Mouse (Mus musculus): ENCODE results near the gene Flywch1. TPM values are rescaled to one million over a fixed set of nuclear protein-coding genes. Genes with fewer than 3 reads are reported as not detected.

Flywch1 gene
- polyA plus RNA-seq, 1 experiment from 2014 or later, result 48.9 TPM

GRCm38 (mm10) chr17:23725477-23725876, 45.9 kb downstream of the Flywch1 start:
- 56% methylated on average over 4 of the region's 4 CpGs for WGBS
- H3K4me3 ChIP-seq (replicated peaks), result peak overlapping the region; percentile 97
- H3K36me3 ChIP-seq, result no peaks in the 10 kb centered on the region
- H3K27ac ChIP-seq, result peak overlapping the region; percentile 93
- H3K4me2 ChIP-seq, result peak overlapping the region; percentile 65
- H3K9ac ChIP-seq, result no peak overlapping the region
- no peak for ATAC-seq (ENCODE audit: insufficient read depth, low FRiP score, low read depth)
- 0 out of 2 replicates have a peak, but pooled peaks cover 3% of the 10 kb centered on the region for H3K4me1 ChIP-seq
- no peaks in the 10 kb centered on the region for H3K9me3 ChIP-seq
- no peaks in the 10 kb centered on the region for H3K27me3 ChIP-seq (replicated peaks)

DNA sequence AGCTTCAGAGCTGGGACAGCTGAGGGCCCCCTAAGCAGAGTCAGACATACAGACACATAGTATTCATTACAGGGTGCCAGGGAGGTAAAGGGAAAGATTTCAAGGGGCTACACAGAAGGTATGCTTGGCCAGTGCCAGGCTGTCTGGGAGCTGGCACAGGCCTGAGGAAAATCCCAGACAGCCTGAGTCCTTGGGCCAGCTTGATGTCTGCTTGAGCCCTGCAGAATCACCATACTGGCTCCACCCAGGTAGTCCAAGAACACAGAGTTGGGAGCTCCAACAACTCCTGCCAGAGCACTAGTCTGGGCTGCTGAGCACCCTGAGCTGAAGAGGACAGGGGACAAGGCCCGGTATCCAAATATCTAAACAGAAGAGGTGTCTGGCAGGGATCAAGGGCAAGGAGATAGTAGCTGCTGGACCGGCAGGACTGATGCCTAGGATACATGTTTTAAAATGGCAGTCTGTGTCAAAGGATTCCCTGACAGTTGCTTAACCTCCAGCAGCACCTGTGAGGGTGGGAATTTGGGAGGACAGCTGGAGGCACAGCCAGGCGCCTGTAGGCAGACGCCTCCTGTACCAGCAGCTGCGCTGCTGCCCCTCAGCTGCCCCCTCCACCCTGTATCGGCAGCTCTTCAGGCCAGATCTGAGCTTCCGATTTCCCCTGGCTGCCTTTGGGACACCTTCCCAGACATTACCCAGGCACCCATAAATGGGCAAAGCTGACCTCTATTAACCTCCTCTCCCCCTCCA, 48.9 kb downstream of the Flywch1 start, which contains the start of gene 1520401A03Rik:
1520401A03Rik (minus strand) TSS at position 408 of the 750 bp plus-strand sequence.
- Histone ChIP-seq H3K4me3 (replicated peaks) (no peak within 1 kb of the TSS), H3K36me3 (no peaks in the 10 kb centered on the region), H3K27me3 (replicated peaks) (no peaks in the 10 kb centered on the region), H3K9ac (no peak within 1 kb of the TSS), H3K27ac (no peak within 1 kb of the TSS), H3K4me1 (0 out of 2 replicates have a peak, but pooled peaks cover 3% of the 10 kb centered on the region), H3K4me2 (no peak within 1 kb of the TSS), H3K9me3 (no peaks in the 10 kb centered on the region)
- no peak for ATAC-seq (ENCODE audit: insufficient read depth, low FRiP score, low read depth)
- WGBS, result 60% methylated on average over 7 of the region's 7 CpGs

GRCm38 (mm10) chr17:23721886-23722285, 49.5 kb downstream of the Flywch1 start:
- Histone ChIP-seq H3K4me1 (0 out of 2 replicates have a peak, but pooled peaks cover 1% of the 10 kb centered on the region), H3K36me3 (no peaks in the 10 kb centered on the region), H3K4me3 (replicated peaks) (no peak overlapping the region), H3K27me3 (replicated peaks) (no peaks in the 10 kb centered on the region), H3K9me3 (no peaks in the 10 kb centered on the region), H3K27ac (no peak overlapping the region), H3K4me2 (no peak overlapping the region), H3K9ac (no peak overlapping the region)
- 78% methylated on average over 2 of the region's 2 CpGs for WGBS
- ATAC-seq (ENCODE audit: insufficient read depth, low FRiP score, low read depth), result no peak

- no peak for ATAC-seq (ENCODE audit: insufficient read depth, low FRiP score, low read depth)
- Histone ChIP-seq H3K27ac (no peak overlapping the region), H3K36me3 (no peaks in the 10 kb centered on the region), H3K9me3 (no peaks in the 10 kb centered on the region), H3K4me2 (no peak overlapping the region), H3K9ac (no peak overlapping the region), H3K4me3 (replicated peaks) (no peak overlapping the region), H3K27me3 (replicated peaks) (no peaks in the 10 kb centered on the region), H3K4me1 (no peaks in the 10 kb centered on the region)
- 11% methylated on average over 1 of the region's 1 CpGs for WGBS
These were observed 51.9 kb downstream of the Flywch1 start for GRCm38 (mm10) chr17:23719455-23719854.

GRCm38 (mm10) chr17:23717003-23717402, 54.4 kb downstream of the Flywch1 start:
- Histone ChIP-seq H3K4me3 (replicated peaks) (no peak overlapping the region), H3K27me3 (replicated peaks) (no peaks in the 10 kb centered on the region), H3K9me3 (no peaks in the 10 kb centered on the region), H3K4me2 (no peak overlapping the region), H3K27ac (no peak overlapping the region), H3K4me1 (no peaks in the 10 kb centered on the region), H3K9ac (no peak overlapping the region), H3K36me3 (no peaks in the 10 kb centered on the region)
- 61% methylated on average over 2 of the region's 2 CpGs for WGBS
- ATAC-seq (ENCODE audit: insufficient read depth, low FRiP score, low read depth), result no peak

- Histone ChIP-seq H3K9me3 (no peaks in the 10 kb centered on the region), H3K36me3 (no peaks in the 10 kb centered on the region), H3K9ac (no peak overlapping the region), H3K4me3 (replicated peaks) (no peak overlapping the region), H3K27me3 (replicated peaks) (no peaks in the 10 kb centered on the region), H3K27ac (no peak overlapping the region), H3K4me1 (no peaks in the 10 kb centered on the region), H3K4me2 (no peak overlapping the region)
- WGBS, result 3% methylated on average over 3 of the region's 3 CpGs
- ATAC-seq (ENCODE audit: insufficient read depth, low FRiP score, low read depth), result 0 out of 2 replicates have a peak, but pooled peaks have one; percentile 58
These were observed 65.2 kb downstream of the Flywch1 start for GRCm38 (mm10) chr17:23706212-23706611.

- Histone ChIP-seq H3K9me3 (no peaks in the 10 kb centered on the region), H3K27ac (no peak overlapping the region), H3K27me3 (replicated peaks) (peaks cover 4% of the 10 kb centered on the region; the same call in 1 of the 2 replicates), H3K4me1 (no peaks in the 10 kb centered on the region), H3K4me3 (replicated peaks) (no peak overlapping the region), H3K9ac (no peak overlapping the region), H3K4me2 (no peak overlapping the region), H3K36me3 (no peaks in the 10 kb centered on the region)
- WGBS, result 76% methylated on average over 7 of the region's 7 CpGs
- ATAC-seq (ENCODE audit: insufficient read depth, low FRiP score, low read depth), result no peak
These were observed 65.8 kb downstream of the Flywch1 start for GRCm38 (mm10) chr17:23705525-23706104.

DNA sequence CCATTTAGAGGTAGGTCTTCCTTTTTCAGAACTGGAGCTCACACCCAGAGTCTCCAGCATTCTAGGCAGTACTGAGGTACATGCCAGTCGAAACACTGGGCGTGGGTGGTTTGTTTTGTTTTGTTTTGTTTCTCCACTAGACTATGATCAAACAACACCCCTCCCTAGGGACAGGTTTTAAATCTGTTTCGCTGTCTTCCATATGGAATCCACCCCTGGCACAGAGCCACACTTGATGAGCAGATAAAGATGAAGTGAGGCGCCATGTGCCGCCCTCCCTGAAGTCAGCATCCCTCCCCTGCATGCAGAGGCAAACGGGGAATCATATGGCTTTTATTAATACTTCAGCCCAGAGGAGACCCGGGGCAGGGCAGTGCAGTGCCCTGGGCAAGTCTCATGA, 66.7 kb downstream of the Flywch1 start:
- Histone ChIP-seq H3K27me3 (replicated peaks) (peaks cover 8% of the 10 kb centered on the region), H3K9ac (no peak overlapping the region), H3K27ac (no peak overlapping the region), H3K9me3 (no peaks in the 10 kb centered on the region), H3K36me3 (no peaks in the 10 kb centered on the region), H3K4me3 (replicated peaks) (no peak overlapping the region), H3K4me1 (0 out of 2 replicates have a peak, but pooled peaks cover 3% of the 10 kb centered on the region), H3K4me2 (no peak overlapping the region)
- ATAC-seq (ENCODE audit: insufficient read depth, low FRiP score, low read depth), result no peak
- WGBS, result 49% methylated on average over 7 of the region's 7 CpGs

DNA sequence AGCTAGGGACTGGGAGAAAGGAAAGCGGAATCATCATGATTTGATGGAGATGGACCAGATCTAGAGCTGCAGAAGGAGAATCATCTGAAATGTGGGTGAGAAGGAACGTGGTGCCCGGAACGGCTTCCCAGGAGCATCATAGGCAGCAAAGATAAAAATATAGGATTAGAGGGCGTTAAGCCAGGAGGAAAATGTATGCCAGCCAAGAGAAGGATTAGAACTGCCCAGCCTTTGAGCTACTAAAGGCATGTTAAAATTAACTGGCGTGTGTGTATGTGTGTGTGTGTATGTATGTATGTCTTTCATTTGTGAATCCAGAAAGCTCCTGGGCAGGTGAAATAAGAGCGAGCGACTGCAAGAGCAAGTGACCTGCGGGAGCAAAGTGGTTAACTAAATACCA, 68.1 kb downstream of the Flywch1 start:
- H3K4me3 ChIP-seq (replicated peaks), result no peak overlapping the region
- peaks cover 8% of the 10 kb centered on the region; the same call in 1 of the 2 replicates for H3K4me1 ChIP-seq
- no peaks in the 10 kb centered on the region for H3K9me3 ChIP-seq
- H3K9ac ChIP-seq, result no peak overlapping the region
- H3K36me3 ChIP-seq, result no peaks in the 10 kb centered on the region
- H3K27me3 ChIP-seq (replicated peaks), result peaks cover 16% of the 10 kb centered on the region
- WGBS, result 83% methylated on average over 9 of the region's 9 CpGs
- no peak overlapping the region for H3K4me2 ChIP-seq
- H3K27ac ChIP-seq, result no peak overlapping the region
- ATAC-seq (ENCODE audit: insufficient read depth, low FRiP score, low read depth), result no peak

Other genes with a start within 250 kb of the Flywch1 start
- gene Zfp213, start 207.4 kb downstream of the Flywch1 start, polyA plus RNA-seq (2015; fragmentation: Nextera tagmentation; extraction: Ambion mirVana), result 16.1 and 18.8 TPM in 2 replicates
- 10.3 and 12.7 TPM in 2 replicates for gene Zfp13, start 172.1 kb downstream of the Flywch1 start, polyA plus RNA-seq (2015; fragmentation: Nextera tagmentation; extraction: Ambion mirVana)
- 0.12 and 0.18 TPM in 2 replicates for gene Zscan10, start 170.7 kb downstream of the Flywch1 start, polyA plus RNA-seq (2015; fragmentation: Nextera tagmentation; extraction: Ambion mirVana)
- 0.66 and 0.78 TPM in 2 replicates for gene Mmp25, start 126.3 kb downstream of the Flywch1 start, polyA plus RNA-seq (2015; fragmentation: Nextera tagmentation; extraction: Ambion mirVana)
- 9.9 and 12.2 TPM in 2 replicates for gene Bicdl2, start 111.1 kb downstream of the Flywch1 start, polyA plus RNA-seq (2015; fragmentation: Nextera tagmentation; extraction: Ambion mirVana)
- 73.7 and 84.8 TPM in 2 replicates for gene Hcfc1r1, start 98.0 kb downstream of the Flywch1 start, polyA plus RNA-seq (2015; fragmentation: Nextera tagmentation; extraction: Ambion mirVana)
- gene Thoc6, start 97.7 kb downstream of the Flywch1 start, polyA plus RNA-seq (2015; fragmentation: Nextera tagmentation; extraction: Ambion mirVana), result 37.8 and 39.9 TPM in 2 replicates
- 23.8 and 25.4 TPM in 2 replicates for gene Tnfrsf12a, start 94.1 kb downstream of the Flywch1 start, polyA plus RNA-seq (2015; fragmentation: Nextera tagmentation; extraction: Ambion mirVana)
- 92.7 and 122 TPM in 2 replicates for gene Cldn6, start 92.4 kb downstream of the Flywch1 start, polyA plus RNA-seq (2015; fragmentation: Nextera tagmentation; extraction: Ambion mirVana)
- gene Cldn9, start 87.6 kb downstream of the Flywch1 start, polyA plus RNA-seq (2015; fragmentation: Nextera tagmentation; extraction: Ambion mirVana), result 1.8 and 2.4 TPM in 2 replicates
- gene 1520401A03Rik, start 48.8 kb downstream of the Flywch1 start, polyA plus RNA-seq (2015; fragmentation: Nextera tagmentation; extraction: Ambion mirVana), result 0.06 and 0.22 TPM in 2 replicates
- gene Pkmyt1, start 45.3 kb downstream of the Flywch1 start, polyA plus RNA-seq (2015; fragmentation: Nextera tagmentation; extraction: Ambion mirVana), result 47.4 and 49.9 TPM in 2 replicates
- 22.6 and 23.2 TPM in 2 replicates for gene Paqr4, start 30.7 kb downstream of the Flywch1 start, polyA plus RNA-seq (2015; fragmentation: Nextera tagmentation; extraction: Ambion mirVana)
- 0.49 and 0.74 TPM in 2 replicates for gene Kremen2, start 25.8 kb downstream of the Flywch1 start, polyA plus RNA-seq (2015; fragmentation: Nextera tagmentation; extraction: Ambion mirVana)
- gene Flywch2, start 14.5 kb upstream of the Flywch1 start, polyA plus RNA-seq (2015; fragmentation: Nextera tagmentation; extraction: Ambion mirVana), result 18.1 and 23.5 TPM in 2 replicates
- gene Srrm2, start 18.9 kb upstream of the Flywch1 start, polyA plus RNA-seq (2015; fragmentation: Nextera tagmentation; extraction: Ambion mirVana), result 448 and 501 TPM in 2 replicates
- 938 and 1,022 TPM in 2 replicates for gene Elob, start 57.5 kb upstream of the Flywch1 start, polyA plus RNA-seq (2015; fragmentation: Nextera tagmentation; extraction: Ambion mirVana)
- gene Prss33, start 64.5 kb upstream of the Flywch1 start, polyA plus RNA-seq (2015; fragmentation: Nextera tagmentation; extraction: Ambion mirVana), result 0.17 TPM in 1 of 2 replicates, not detected in the other
- gene Prss32, start 72.3 kb upstream of the Flywch1 start, polyA plus RNA-seq (2015; fragmentation: Nextera tagmentation; extraction: Ambion mirVana), result 2.9 and 4.0 TPM in 2 replicates
- 1.6 and 1.9 TPM in 2 replicates for gene Prss41, start 72.6 kb upstream of the Flywch1 start, polyA plus RNA-seq (2015; fragmentation: Nextera tagmentation; extraction: Ambion mirVana)
- gene Prss21, start 96.5 kb upstream of the Flywch1 start, polyA plus RNA-seq (2015; fragmentation: Nextera tagmentation; extraction: Ambion mirVana), result not detected in 2 replicates
- not detected in 2 replicates for gene Dcpp1, start 109.3 kb upstream of the Flywch1 start, polyA plus RNA-seq (2015; fragmentation: Nextera tagmentation; extraction: Ambion mirVana)
- not detected in 2 replicates for gene Dcpp2, start 109.3 kb upstream of the Flywch1 start, polyA plus RNA-seq (2015; fragmentation: Nextera tagmentation; extraction: Ambion mirVana)
- not detected in 2 replicates for gene Dcpp3, start 145.9 kb upstream of the Flywch1 start, polyA plus RNA-seq (2015; fragmentation: Nextera tagmentation; extraction: Ambion mirVana)
- gene Sbp, start 170.1 kb upstream of the Flywch1 start, polyA plus RNA-seq (2015; fragmentation: Nextera tagmentation; extraction: Ambion mirVana), result not detected in 2 replicates
- gene Sbpl, start 183.7 kb upstream of the Flywch1 start, polyA plus RNA-seq (2015; fragmentation: Nextera tagmentation; extraction: Ambion mirVana), result not detected in 2 replicates
- 0.45 TPM in 1 of 2 replicates, not detected in the other for gene Prss30, start 209.0 kb upstream of the Flywch1 start, polyA plus RNA-seq (2015; fragmentation: Nextera tagmentation; extraction: Ambion mirVana)
- gene Prss22, start 226.5 kb upstream of the Flywch1 start, polyA plus RNA-seq (2015; fragmentation: Nextera tagmentation; extraction: Ambion mirVana), result 1.9 and 3.0 TPM in 2 replicates

Data from stomach, embryonic 15.5 days (tissue).